Mouse (Mus musculus) heart, embryonic 11.5 days (tissue): ENCODE data around the gene Chic1. TPM values are rescaled to one million over a fixed set of nuclear protein-coding genes. Genes with fewer than 3 reads are reported as not detected.

ENCODE experiments used
- ATAC-seq: fragments of 200-750 bp; cut with Nextera tagmentation; replicated peaks from 2 replicates; pipeline ENCODE4 v1.8.0; 2017; ENCODE audit warnings: moderate library complexity; ENCODE audit not compliant: insufficient number of reproducible peaks, low FRiP score, low TSS enrichment
- H3K27ac ChIP-seq: fragments of 300-500 bp; sonication (generic); 2 replicates; pipeline ENCODE4 v1.5.1; 2014; ENCODE audit warnings: mild to moderate bottlenecking, low read depth, low read length
- H3K27me3 ChIP-seq: fragments of 300-500 bp; sonication (generic); 2 replicates; pipeline ENCODE4 v1.6.1; 2014; ENCODE audit warnings: mild to moderate bottlenecking, low read length, mixed read lengths; ENCODE audit not compliant: control insufficient read depth, insufficient read depth
- H3K36me3 ChIP-seq: fragments of 300-500 bp; sonication (generic); 2 replicates; pipeline ENCODE4 v1.6.1; 2014; ENCODE audit warnings: mild to moderate bottlenecking, low read length, moderate library complexity, mixed read lengths; ENCODE audit not compliant: control insufficient read depth, insufficient read depth
- H3K4me1 ChIP-seq: fragments of 300-500 bp; sonication (generic); 2 replicates; pipeline ENCODE4 v1.6.1; 2014; ENCODE audit warnings: low read length; ENCODE audit not compliant: control insufficient read depth, insufficient read depth
- H3K4me2 ChIP-seq: fragments of 300-500 bp; sonication (generic); 2 replicates; pipeline ENCODE4 v1.6.1; 2014; ENCODE audit warnings: mild to moderate bottlenecking, moderate library complexity
- H3K4me3 ChIP-seq: fragments of 300-500 bp; sonication (generic); 2 replicates; pipeline ENCODE4 v1.5.1; 2014; ENCODE audit warnings: low read depth, low read length
- H3K9ac ChIP-seq: fragments of 300-500 bp; sonication (generic); 2 replicates; pipeline ENCODE4 v1.6.1; 2014; ENCODE audit warnings: mild to moderate bottlenecking, low read depth, low read length, moderate library complexity
- H3K9me3 ChIP-seq: fragments of 300-500 bp; sonication (generic); replicated peaks from 2 replicates; pipeline ENCODE4 v1.6.1; 2016; ENCODE audit warnings: low read length; ENCODE audit not compliant: control insufficient read depth
- WGBS: fragments of 180-500 bp; shearing (Covaris S2); extraction: QIAGEN DNeasy Blood & Tissue Kit; methylation state at CpG from one replicate; pipeline ENCODE4 v1.1.7; 2014; ENCODE audit not compliant: insufficient replicate concordance; 5-methylcytosine and 5-hydroxymethylcytosine counted together
- polyA plus RNA-seq: library from polyadenylated mRNA; unstranded; fragments of >200 nt; fragmentation: Nextera tagmentation; extraction: Ambion mirVana; gene quantifications from 2 replicates; pipeline ENCODE4 v1.2.1, GENCODE M21; 2014

Chic1 gene
- polyA plus RNA-seq, 1 experiment from 2014 or later = 3.9 TPM

- H3K4me3 ChIP-seq = no peak overlapping the region
- no peak overlapping the region for H3K27ac ChIP-seq
- no peak overlapping the region for H3K4me2 ChIP-seq
- no peaks in the 10 kb centered on the region for H3K4me1 ChIP-seq
- H3K9ac ChIP-seq = no peak overlapping the region
- ATAC-seq = no peak
- H3K36me3 ChIP-seq = no peaks in the 10 kb centered on the region
- no peaks in the 10 kb centered on the region for H3K9me3 ChIP-seq
- WGBS = 32% methylated on average over 7 of the region's 7 CpGs
- H3K27me3 ChIP-seq = peaks cover 43% of the 10 kb centered on the region
These were observed 87.5 kb downstream of the Chic1 start for GRCm38 (mm10) chrX:103443755-103444154.

Other genes with a start within 250 kb of the Chic1 start
- gene Nap1l2, start 169.8 kb upstream of the Chic1 start, polyA plus RNA-seq = 1.1 and 1.4 TPM in 2 replicates
- not detected in 2 replicates for gene Cdx4, start 35.1 kb upstream of the Chic1 start, polyA plus RNA-seq
- 0.27 TPM in 1 of 2 replicates, not detected in the other for gene Tsx, start 58.0 kb downstream of the Chic1 start, polyA plus RNA-seq
- gene Gm26992, start 65.5 kb downstream of the Chic1 start, polyA plus RNA-seq = not detected in 2 replicates